Mouse (Mus musculus): ENCODE results near the gene Lhfp.

- TF ChIP-seq CTCF (IDR thresholded peaks at IDR 0.05; ENCODE audit: low read depth) (no peak), EP300 (IDR thresholded peaks at IDR 0.05; ENCODE audit: low read depth) (no peak)
Measured at GRCm38 (mm10) chr3:53204348-53204984, 163.1 kb downstream of the Lhfp start.
